Mouse (Mus musculus): ENCODE results near the gene Tceal1. TPM values are rescaled to one million over a fixed set of nuclear protein-coding genes. Genes with fewer than 3 reads are reported as not detected.
"Not testable (repeated sequence)": the region's sequence is repeated elsewhere in the genome, so short reads cannot be mapped to it uniquely, and the experiment has no call there.

Tceal1 gene
- polyA plus RNA-seq, 1 experiment = 1.3 TPM

- no peak for TF ChIP-seq POLR2A (IDR thresholded peaks at IDR 0.05; ENCODE audit: control insufficient read depth, low read depth, low read length)
- no peak for TF ChIP-seq CTCF (IDR thresholded peaks at IDR 0.05; ENCODE audit: control insufficient read depth, insufficient read depth, insufficient replicate concordance, low read depth, low read length)
- Histone ChIP-seq H3K4me1 (ENCODE audit: control insufficient read depth, insufficient read depth, low read length) (no peaks in the 10 kb centered on the region), H3K36me3 (ENCODE audit: control insufficient read depth, insufficient read depth, low read length) (no peaks in the 10 kb centered on the region), H3K27ac (ENCODE audit: control insufficient read depth, insufficient read depth, low read depth, low read length) (no peak overlapping the region), H3K27me3 (ENCODE audit: control insufficient read depth, insufficient read depth, low read length) (no peaks in the 10 kb centered on the region), H3K4me3 (ENCODE audit: control insufficient read depth, low read depth, low read length) (no peak overlapping the region)
Observed at GRCm38 (mm10) chrX:136693196-136693595, 14.6 kb upstream of the Tceal1 start.

- Histone ChIP-seq H3K27me3 (ENCODE audit: control insufficient read depth, insufficient read depth, low read length) (no peaks in the 10 kb centered on the region), H3K4me1 (ENCODE audit: control insufficient read depth, insufficient read depth, low read length) (no peaks in the 10 kb centered on the region), H3K27ac (ENCODE audit: control insufficient read depth, insufficient read depth, low read depth, low read length) (peak overlapping the region; percentile 88), H3K4me3 (ENCODE audit: control insufficient read depth, low read depth, low read length) (peak overlapping the region; percentile 92), H3K36me3 (ENCODE audit: control insufficient read depth, insufficient read depth, low read length) (no peaks in the 10 kb centered on the region)
- TF ChIP-seq CTCF (IDR thresholded peaks at IDR 0.05; ENCODE audit: control insufficient read depth, insufficient read depth, insufficient replicate concordance, low read depth, low read length) (no peak), POLR2A (IDR thresholded peaks at IDR 0.05; ENCODE audit: control insufficient read depth, low read depth, low read length) (no peak)
Observed at GRCm38 (mm10) chrX:136708168-136708681, 443 bp downstream of the Tceal1 start.

DNA sequence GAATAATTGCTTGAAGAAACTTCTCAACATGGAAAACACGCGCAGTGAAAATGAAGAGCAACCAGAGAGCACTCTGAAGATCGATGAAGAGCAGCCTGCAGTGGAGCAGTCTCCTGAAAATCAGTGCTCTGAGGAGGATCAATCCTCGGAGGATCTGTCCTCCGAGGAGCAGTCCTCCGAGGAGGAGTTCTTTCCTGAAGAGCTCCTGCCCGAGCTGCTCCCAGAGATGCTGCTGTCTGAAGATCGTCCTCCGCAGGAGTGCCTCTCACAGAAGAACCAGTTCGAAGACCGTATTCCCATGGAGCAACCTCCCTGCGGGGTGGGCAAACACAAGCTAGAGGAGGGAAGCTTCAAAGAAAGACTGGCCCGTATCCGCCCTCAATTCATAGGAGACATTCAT is 1.0 kb downstream of the Tceal1 start:
- TF ChIP-seq CTCF (IDR thresholded peaks at IDR 0.05; ENCODE audit: control insufficient read depth, insufficient read depth, insufficient replicate concordance, low read depth, low read length) (no peak), POLR2A (IDR thresholded peaks at IDR 0.05; ENCODE audit: control insufficient read depth, low read depth, low read length) (no peak)
- Histone ChIP-seq H3K27ac (ENCODE audit: control insufficient read depth, insufficient read depth, low read depth, low read length) (peak overlapping the region; percentile 88), H3K4me1 (ENCODE audit: control insufficient read depth, insufficient read depth, low read length) (no peaks in the 10 kb centered on the region), H3K36me3 (ENCODE audit: control insufficient read depth, insufficient read depth, low read length) (no peaks in the 10 kb centered on the region), H3K27me3 (ENCODE audit: control insufficient read depth, insufficient read depth, low read length) (no peaks in the 10 kb centered on the region), H3K4me3 (ENCODE audit: control insufficient read depth, low read depth, low read length) (peak overlapping the region; percentile 92)

- H3K27ac ChIP-seq (ENCODE audit: control insufficient read depth, insufficient read depth, low read depth, low read length); H3K4me3 ChIP-seq (ENCODE audit: control insufficient read depth, low read depth, low read length); H3K4me1 ChIP-seq (ENCODE audit: control insufficient read depth, insufficient read depth, low read length); H3K36me3 ChIP-seq (ENCODE audit: control insufficient read depth, insufficient read depth, low read length); H3K27me3 ChIP-seq (ENCODE audit: control insufficient read depth, insufficient read depth, low read length): not testable (repeated sequence)
Observed at GRCm38 (mm10) chrX:136714742-136715474, 7.1 kb downstream of the Tceal1 start.

DNA sequence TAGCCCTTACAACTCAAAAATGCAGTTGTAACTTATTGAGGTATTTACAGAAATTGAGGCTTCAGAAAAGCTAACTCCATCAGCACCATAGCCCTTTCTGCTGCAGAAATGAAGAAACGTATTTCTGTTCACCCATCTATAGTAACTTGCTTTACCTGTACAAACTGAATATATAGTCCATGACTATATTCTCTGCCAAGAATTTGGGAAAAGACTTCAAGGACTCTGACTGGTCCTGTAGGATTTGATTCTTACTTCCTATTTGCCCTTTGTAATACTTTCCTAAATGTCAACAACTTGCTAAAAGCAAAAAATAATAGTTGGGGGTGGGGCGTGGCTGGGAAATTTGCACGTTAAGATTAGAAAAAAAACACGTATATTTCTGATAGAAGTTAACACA is 24.2 kb downstream of the Tceal1 start:
- Histone ChIP-seq H3K36me3 (ENCODE audit: control insufficient read depth, insufficient read depth, low read length) (no peaks in the 10 kb centered on the region), H3K27ac (ENCODE audit: control insufficient read depth, insufficient read depth, low read depth, low read length) (no peak overlapping the region), H3K4me1 (ENCODE audit: control insufficient read depth, insufficient read depth, low read length) (no peaks in the 10 kb centered on the region), H3K27me3 (ENCODE audit: control insufficient read depth, insufficient read depth, low read length) (no peaks in the 10 kb centered on the region), H3K4me3 (ENCODE audit: control insufficient read depth, low read depth, low read length) (no peak overlapping the region)
- TF ChIP-seq CTCF (IDR thresholded peaks at IDR 0.05; ENCODE audit: control insufficient read depth, insufficient read depth, insufficient replicate concordance, low read depth, low read length) = no peak
- no peak for TF ChIP-seq POLR2A (IDR thresholded peaks at IDR 0.05; ENCODE audit: control insufficient read depth, low read depth, low read length)

DNA sequence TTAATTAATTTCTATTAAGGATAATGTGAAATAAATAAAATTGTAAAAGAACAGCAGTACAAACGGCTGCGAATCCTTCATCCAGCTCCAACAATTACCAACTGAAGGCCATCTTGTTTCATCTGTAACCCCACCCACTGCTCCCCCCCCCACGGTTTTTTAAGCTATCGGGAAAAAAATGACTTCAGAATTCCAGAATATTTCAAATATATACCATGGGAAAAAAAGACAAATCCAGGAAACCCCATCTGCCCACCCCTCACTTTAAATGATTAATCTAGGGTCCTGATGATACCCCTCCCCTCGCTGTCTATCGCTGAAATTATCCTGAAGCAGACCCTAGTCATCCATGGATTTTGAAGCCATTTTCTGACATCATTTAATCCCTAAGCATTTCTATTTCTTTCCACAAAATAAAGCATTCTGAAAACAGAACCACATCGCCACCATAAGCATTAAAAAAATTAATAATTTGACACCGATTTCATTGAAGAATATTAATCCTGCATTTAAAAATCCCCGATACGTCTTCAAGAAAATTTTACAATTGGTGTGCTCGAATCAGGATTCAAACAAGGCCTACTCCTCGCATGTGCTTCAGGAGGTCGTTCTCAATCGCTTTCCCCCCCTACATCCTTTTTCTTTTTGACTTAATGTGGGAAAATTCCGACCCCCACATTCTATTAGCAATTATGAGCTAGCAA is 32.5 kb downstream of the Tceal1 start:
- no peak for TF ChIP-seq POLR2A (IDR thresholded peaks at IDR 0.05; ENCODE audit: control insufficient read depth, low read depth, low read length)
- no peak for TF ChIP-seq CTCF (IDR thresholded peaks at IDR 0.05; ENCODE audit: control insufficient read depth, insufficient read depth, insufficient replicate concordance, low read depth, low read length)
- Histone ChIP-seq H3K4me1 (ENCODE audit: control insufficient read depth, insufficient read depth, low read length) (no peaks in the 10 kb centered on the region), H3K4me3 (ENCODE audit: control insufficient read depth, low read depth, low read length) (peak overlapping the region; percentile 67), H3K27ac (ENCODE audit: control insufficient read depth, insufficient read depth, low read depth, low read length) (peak overlapping the region; percentile 36; the same call in 1 of the 2 replicates), H3K27me3 (ENCODE audit: control insufficient read depth, insufficient read depth, low read length) (no peaks in the 10 kb centered on the region), H3K36me3 (ENCODE audit: control insufficient read depth, insufficient read depth, low read length) (no peaks in the 10 kb centered on the region)

- Histone ChIP-seq H3K4me1 (ENCODE audit: control insufficient read depth, insufficient read depth, low read length) (no peaks in the 10 kb centered on the region), H3K36me3 (ENCODE audit: control insufficient read depth, insufficient read depth, low read length) (no peaks in the 10 kb centered on the region), H3K4me3 (ENCODE audit: control insufficient read depth, low read depth, low read length) (peak overlapping the region; percentile 95), H3K27me3 (ENCODE audit: control insufficient read depth, insufficient read depth, low read length) (no peaks in the 10 kb centered on the region), H3K27ac (ENCODE audit: control insufficient read depth, insufficient read depth, low read depth, low read length) (peak overlapping the region; percentile 96)
- TF ChIP-seq CTCF (IDR thresholded peaks at IDR 0.05; ENCODE audit: control insufficient read depth, insufficient read depth, insufficient replicate concordance, low read depth, low read length) (no peak), POLR2A (IDR thresholded peaks at IDR 0.05; ENCODE audit: control insufficient read depth, low read depth, low read length) (peak; percentile 88)
Observed at GRCm38 (mm10) chrX:136740791-136741650, 33.2 kb downstream of the Tceal1 start.

Data from testis, adult 2 months (tissue).